Mouse (Mus musculus) embryonic facial prominence, embryonic 13.5 days (tissue): ENCODE measurements at regions not wholly inside any gene's neighbourhood (a gene's known extent, or its start where the extent isn't known, plus 50 kb on each side); places are given as distances from the start of the nearest gene placed in this dataset.

ENCODE experiments used
- ATAC-seq: fragments of 200-750 bp; cut with Nextera tagmentation; 2 replicates; pipeline ENCODE4 v1.8.0; 2017; ENCODE audit warnings: low read depth; ENCODE audit not compliant: insufficient number of reproducible peaks, insufficient read depth, low FRiP score, low TSS enrichment
- H3K27ac ChIP-seq: fragments of 300-500 bp; sonication (generic); 2 replicates; pipeline ENCODE4 v1.5.1; 2015; ENCODE audit warnings: moderate library complexity, mild to moderate bottlenecking, inconsistent platforms
- H3K27me3 ChIP-seq: fragments of 300-500 bp; sonication (generic); 2 replicates; pipeline ENCODE4 v1.6.1; 2015; ENCODE audit warnings: mild to moderate bottlenecking, inconsistent platforms
- H3K36me3 ChIP-seq: fragments of 300-500 bp; sonication (generic); 2 replicates; pipeline ENCODE4 v1.6.1; 2015; ENCODE audit warnings: mild to moderate bottlenecking, inconsistent platforms
- H3K4me1 ChIP-seq: fragments of 300-500 bp; sonication (generic); 2 replicates; pipeline ENCODE4 v1.6.1; 2015; ENCODE audit warnings: inconsistent platforms
- H3K4me2 ChIP-seq: fragments of 300-500 bp; sonication (generic); 2 replicates; pipeline ENCODE4 v1.6.1; 2015; ENCODE audit warnings: moderate library complexity, mild to moderate bottlenecking, inconsistent platforms
- H3K4me3 ChIP-seq: fragments of 300-500 bp; sonication (generic); 2 replicates; pipeline ENCODE4 v1.5.1; 2015; ENCODE audit warnings: mild to moderate bottlenecking, inconsistent platforms
- H3K9ac ChIP-seq: fragments of 300-500 bp; sonication (generic); 2 replicates; pipeline ENCODE4 v1.6.1; 2015; ENCODE audit warnings: mild to moderate bottlenecking, inconsistent platforms
- H3K9me3 ChIP-seq: fragments of 300-500 bp; sonication (generic); 2 replicates; pipeline ENCODE4 v1.6.1; 2016; ENCODE audit warnings: inconsistent platforms
- WGBS: fragments of 180-500 bp; shearing (Covaris S2); methylation state at CpG from one replicate; pipeline ENCODE4 v1.1.7; 2015; ENCODE audit warnings: mixed read lengths; 5-methylcytosine and 5-hydroxymethylcytosine counted together

- no peak overlapping the region for H3K27ac ChIP-seq
- no peak overlapping the region for H3K9ac ChIP-seq
- no peak overlapping the region for H3K4me3 ChIP-seq
- no peak for ATAC-seq
- no peaks in the 10 kb centered on the region for H3K9me3 ChIP-seq
- H3K4me2 ChIP-seq: no peak overlapping the region
- 89% methylated on average over 11 of the region's 11 CpGs for WGBS
- H3K4me1 ChIP-seq: no peaks in the 10 kb centered on the region
- H3K27me3 ChIP-seq: no peaks in the 10 kb centered on the region
- H3K36me3 ChIP-seq: no peaks in the 10 kb centered on the region
Observed at GRCm38 (mm10) chr4:153738088-153738487, 218.9 kb upstream of the A430005L14Rik start.

DNA sequence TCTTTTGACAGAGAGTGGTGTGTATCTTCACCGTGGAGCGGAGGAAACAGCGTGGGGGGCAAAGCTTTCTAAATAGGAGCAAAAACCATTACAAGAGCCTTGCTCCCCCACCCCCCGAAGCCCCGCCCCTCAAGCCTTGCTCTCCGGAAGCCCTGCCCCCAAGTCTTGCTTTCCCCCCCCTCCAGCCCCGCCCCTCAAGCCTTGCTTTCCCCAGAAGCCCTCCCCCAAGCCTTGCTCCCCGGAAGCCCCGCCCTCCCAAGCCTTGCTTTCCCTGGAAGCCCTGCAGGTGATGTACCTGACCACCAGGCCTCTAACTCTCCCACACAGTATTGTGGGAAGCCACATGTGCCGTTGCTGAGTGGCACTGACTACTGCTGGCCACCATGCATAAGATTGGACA, 214.8 kb upstream of the A430005L14Rik start:
- ATAC-seq: no peak
- no peak overlapping the region for H3K27ac ChIP-seq
- 93% methylated on average over 9 of the region's 10 CpGs for WGBS
- H3K4me2 ChIP-seq: no peak overlapping the region
- no peaks in the 10 kb centered on the region for H3K36me3 ChIP-seq
- H3K9me3 ChIP-seq: no peaks in the 10 kb centered on the region
- H3K4me1 ChIP-seq: no peaks in the 10 kb centered on the region
- H3K9ac ChIP-seq: no peak overlapping the region
- no peak overlapping the region for H3K4me3 ChIP-seq
- no peaks in the 10 kb centered on the region for H3K27me3 ChIP-seq

DNA sequence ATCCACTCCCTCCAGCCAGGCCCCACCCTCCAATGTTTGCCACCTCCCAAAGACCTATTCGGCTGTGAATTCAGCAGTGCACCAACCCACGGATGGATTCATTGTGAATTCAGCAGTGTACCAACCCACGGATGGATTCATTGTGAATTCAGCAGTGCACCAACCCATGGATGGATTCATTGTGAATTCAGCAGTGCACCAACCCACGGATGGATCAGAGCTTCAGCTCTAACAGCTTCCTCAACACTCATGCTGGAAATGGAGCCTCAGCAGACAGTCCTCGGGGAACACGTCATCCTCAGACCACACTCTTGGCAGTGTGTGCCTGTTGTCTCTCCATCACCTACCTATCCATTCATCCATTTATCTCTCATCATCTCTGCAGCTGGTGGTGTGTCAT, 204.2 kb upstream of the A430005L14Rik start:
- no peak overlapping the region for H3K27ac ChIP-seq
- H3K9me3 ChIP-seq: no peaks in the 10 kb centered on the region
- H3K9ac ChIP-seq: no peak overlapping the region
- no peaks in the 10 kb centered on the region for H3K27me3 ChIP-seq
- H3K4me2 ChIP-seq: no peak overlapping the region
- no peak overlapping the region for H3K4me3 ChIP-seq
- WGBS: 82% methylated on average over 6 of the region's 6 CpGs
- no peak for ATAC-seq
- H3K4me1 ChIP-seq: no peaks in the 10 kb centered on the region
- no peaks in the 10 kb centered on the region for H3K36me3 ChIP-seq

DNA sequence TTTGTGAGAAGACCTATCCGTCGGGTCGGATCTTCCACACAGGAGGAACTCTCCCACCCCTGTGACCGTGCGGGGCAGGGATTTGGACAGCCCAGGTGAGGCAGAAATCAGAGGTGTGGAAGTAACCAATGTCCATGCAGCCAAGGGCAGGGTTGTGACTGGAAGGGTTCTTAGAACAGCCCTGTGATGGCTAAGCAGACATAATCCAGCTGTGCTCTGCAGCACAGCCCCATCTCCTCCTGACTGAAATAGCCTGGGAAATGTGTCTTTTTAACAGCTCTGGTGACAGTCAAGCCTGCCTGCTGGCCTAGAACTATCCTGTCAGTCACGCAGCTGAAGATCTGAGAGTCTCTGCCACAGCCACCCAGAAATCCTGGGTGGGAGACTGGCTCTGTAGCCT, 198.7 kb upstream of the A430005L14Rik start:
- Histone ChIP-seq H3K9me3 (no peaks in the 10 kb centered on the region), H3K4me1 (no peaks in the 10 kb centered on the region), H3K27ac (no peak overlapping the region), H3K27me3 (no peaks in the 10 kb centered on the region), H3K9ac (no peak overlapping the region), H3K36me3 (no peaks in the 10 kb centered on the region), H3K4me2 (no peak overlapping the region), H3K4me3 (no peak overlapping the region)
- no peak for ATAC-seq
- WGBS: 93% methylated on average over 6 of the region's 6 CpGs

GRCm38 (mm10) chr4:153758781-153759180, 198.3 kb upstream of the A430005L14Rik start:
- Histone ChIP-seq H3K27me3 (no peaks in the 10 kb centered on the region), H3K36me3 (no peaks in the 10 kb centered on the region), H3K4me2 (no peak overlapping the region), H3K9me3 (no peaks in the 10 kb centered on the region), H3K4me1 (no peaks in the 10 kb centered on the region), H3K4me3 (no peak overlapping the region), H3K27ac (no peak overlapping the region), H3K9ac (no peak overlapping the region)
- no peak for ATAC-seq
- 72% methylated on average over 8 of the region's 8 CpGs for WGBS

- Histone ChIP-seq H3K4me1 (no peaks in the 10 kb centered on the region), H3K9ac (no peak overlapping the region), H3K4me3 (no peak overlapping the region), H3K27me3 (no peaks in the 10 kb centered on the region), H3K36me3 (no peaks in the 10 kb centered on the region), H3K4me2 (no peak overlapping the region), H3K27ac (no peak overlapping the region), H3K9me3 (no peaks in the 10 kb centered on the region)
- WGBS: 90% methylated on average over 4 of the region's 4 CpGs
- no peak for ATAC-seq
Observed at GRCm38 (mm10) chr4:153760934-153761333, 196.1 kb upstream of the A430005L14Rik start.

- no peak overlapping the region for H3K9ac ChIP-seq
- 75% methylated on average over 10 of the region's 10 CpGs for WGBS
- H3K27ac ChIP-seq: no peak overlapping the region
- H3K4me2 ChIP-seq: no peak overlapping the region
- no peak overlapping the region for H3K4me3 ChIP-seq
- no peaks in the 10 kb centered on the region for H3K9me3 ChIP-seq
- H3K36me3 ChIP-seq: no peaks in the 10 kb centered on the region
- no peaks in the 10 kb centered on the region for H3K27me3 ChIP-seq
- ATAC-seq: no peak
- no peaks in the 10 kb centered on the region; the same call in 1 of the 2 replicates for H3K4me1 ChIP-seq
Observed at GRCm38 (mm10) chr4:153763413-153763812, 193.6 kb upstream of the A430005L14Rik start.

GRCm38 (mm10) chr4:153767713-153768112, 189.3 kb upstream of the A430005L14Rik start:
- 83% methylated on average over 9 of the region's 9 CpGs for WGBS
- Histone ChIP-seq H3K27me3 (no peaks in the 10 kb centered on the region), H3K9me3 (no peaks in the 10 kb centered on the region), H3K36me3 (no peaks in the 10 kb centered on the region), H3K27ac (no peak overlapping the region), H3K4me1 (peaks cover 6% of the 10 kb centered on the region; the same call in 1 of the 2 replicates), H3K4me3 (no peak overlapping the region), H3K4me2 (no peak overlapping the region), H3K9ac (no peak overlapping the region)
- ATAC-seq: no peak

GRCm38 (mm10) chr4:153768350-153768749, 188.7 kb upstream of the A430005L14Rik start:
- Histone ChIP-seq H3K9ac (no peak overlapping the region), H3K4me1 (peaks cover 6% of the 10 kb centered on the region; the same call in 1 of the 2 replicates), H3K4me2 (no peak overlapping the region), H3K27ac (no peak overlapping the region), H3K27me3 (no peaks in the 10 kb centered on the region), H3K9me3 (no peaks in the 10 kb centered on the region), H3K36me3 (no peaks in the 10 kb centered on the region), H3K4me3 (no peak overlapping the region)
- ATAC-seq: no peak
- 28% methylated on average over 3 of the region's 3 CpGs for WGBS

DNA sequence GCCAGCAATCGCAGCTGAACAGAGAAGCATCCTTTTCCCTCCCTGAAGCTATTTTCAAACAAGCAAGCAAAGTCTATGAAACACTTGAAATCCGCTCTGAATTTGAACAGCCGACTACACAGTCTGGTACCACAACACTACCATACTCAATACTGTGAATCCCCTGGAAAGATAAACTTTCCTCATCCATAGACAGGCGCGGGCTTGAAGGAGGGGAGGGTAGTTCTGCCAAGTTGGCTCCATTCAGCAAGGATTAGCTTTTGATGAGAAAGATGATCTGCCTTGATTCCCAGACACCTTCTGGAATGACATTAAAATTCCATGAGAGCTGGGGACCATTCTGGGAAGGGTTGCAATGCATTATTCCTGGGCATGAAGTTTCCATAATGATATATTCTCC, 186.4 kb upstream of the A430005L14Rik start:
- Histone ChIP-seq H3K9me3 (no peaks in the 10 kb centered on the region), H3K4me2 (no peak overlapping the region), H3K4me3 (no peak overlapping the region), H3K27me3 (no peaks in the 10 kb centered on the region), H3K36me3 (no peaks in the 10 kb centered on the region), H3K27ac (no peak overlapping the region), H3K4me1 (peaks cover 6% of the 10 kb centered on the region; the same call in 1 of the 2 replicates), H3K9ac (no peak overlapping the region)
- WGBS: 43% methylated on average over 5 of the region's 5 CpGs
- ATAC-seq: no peak

DNA sequence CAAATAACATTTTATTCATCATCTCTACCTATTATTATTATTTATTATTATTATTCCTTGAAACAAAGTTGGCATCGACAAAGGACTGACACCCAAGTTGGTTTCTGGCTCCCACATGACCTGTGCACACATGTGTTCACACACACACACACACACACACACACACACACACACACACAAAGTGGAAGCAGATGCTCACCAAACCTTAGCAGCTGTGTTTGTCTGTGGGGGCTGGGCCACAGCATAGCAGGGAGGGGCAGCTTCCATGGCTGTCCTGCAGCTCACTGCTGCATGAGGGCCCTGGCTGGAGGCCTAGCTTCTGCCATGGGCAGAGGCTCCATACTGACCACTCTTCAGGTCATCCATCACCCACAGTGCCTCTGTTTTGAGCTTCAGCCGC, 176.5 kb upstream of the A430005L14Rik start:
- no peak for ATAC-seq
- H3K9ac ChIP-seq: no peak overlapping the region
- no peak overlapping the region for H3K4me3 ChIP-seq
- H3K27me3 ChIP-seq: no peaks in the 10 kb centered on the region
- no peaks in the 10 kb centered on the region for H3K4me1 ChIP-seq
- no peak overlapping the region for H3K4me2 ChIP-seq
- WGBS: 69% methylated on average over 2 of the region's 2 CpGs
- no peaks in the 10 kb centered on the region for H3K36me3 ChIP-seq
- H3K9me3 ChIP-seq: no peaks in the 10 kb centered on the region
- no peak overlapping the region for H3K27ac ChIP-seq

DNA sequence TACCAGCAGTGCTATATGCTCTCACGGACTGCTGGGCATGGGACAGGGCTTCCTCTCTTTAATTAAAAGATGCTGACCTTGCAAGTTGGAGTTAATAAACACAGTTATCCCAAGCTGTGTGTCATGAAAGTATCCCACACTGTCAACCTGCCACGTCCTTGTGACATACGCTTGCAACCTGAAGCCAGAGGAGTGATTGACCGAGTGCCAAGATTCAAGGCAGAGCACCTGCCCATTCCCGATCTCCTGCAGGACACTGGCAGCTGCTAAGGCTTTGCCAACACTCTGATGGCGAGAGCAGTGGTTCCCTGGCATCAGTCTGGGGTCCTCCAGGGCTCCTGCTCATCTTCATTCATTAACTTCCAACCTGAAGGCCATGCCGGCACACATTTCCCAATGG, 175.8 kb upstream of the A430005L14Rik start:
- 80% methylated on average over 7 of the region's 7 CpGs for WGBS

More for the DNA sequence above, 175.8 kb upstream of the A430005L14Rik start:
- H3K4me2 ChIP-seq: no peak overlapping the region
- H3K27me3 ChIP-seq: no peaks in the 10 kb centered on the region; the same call in 1 of the 2 replicates
- no peak overlapping the region for H3K9ac ChIP-seq
- no peak overlapping the region for H3K27ac ChIP-seq
- H3K4me1 ChIP-seq: no peaks in the 10 kb centered on the region
- H3K9me3 ChIP-seq: no peaks in the 10 kb centered on the region
- ATAC-seq: no peak
- no peaks in the 10 kb centered on the region for H3K36me3 ChIP-seq
- no peak overlapping the region for H3K4me3 ChIP-seq
